Mouse (Mus musculus): ENCODE results near the gene Paox. TPM values are rescaled to one million over a fixed set of nuclear protein-coding genes. Genes with fewer than 3 reads are reported as not detected.
A peak's percentile ranks its signal among the peaks of the same experiment; 100 is the strongest.
"Not testable (repeated sequence)": the region's sequence is repeated elsewhere in the genome, so short reads cannot be mapped to it uniquely, and the experiment has no call there.

Gene Paox
- total RNA-seq, 2 experiments from 2014 or later, result 4.0 to 4.7 TPM

DNA sequence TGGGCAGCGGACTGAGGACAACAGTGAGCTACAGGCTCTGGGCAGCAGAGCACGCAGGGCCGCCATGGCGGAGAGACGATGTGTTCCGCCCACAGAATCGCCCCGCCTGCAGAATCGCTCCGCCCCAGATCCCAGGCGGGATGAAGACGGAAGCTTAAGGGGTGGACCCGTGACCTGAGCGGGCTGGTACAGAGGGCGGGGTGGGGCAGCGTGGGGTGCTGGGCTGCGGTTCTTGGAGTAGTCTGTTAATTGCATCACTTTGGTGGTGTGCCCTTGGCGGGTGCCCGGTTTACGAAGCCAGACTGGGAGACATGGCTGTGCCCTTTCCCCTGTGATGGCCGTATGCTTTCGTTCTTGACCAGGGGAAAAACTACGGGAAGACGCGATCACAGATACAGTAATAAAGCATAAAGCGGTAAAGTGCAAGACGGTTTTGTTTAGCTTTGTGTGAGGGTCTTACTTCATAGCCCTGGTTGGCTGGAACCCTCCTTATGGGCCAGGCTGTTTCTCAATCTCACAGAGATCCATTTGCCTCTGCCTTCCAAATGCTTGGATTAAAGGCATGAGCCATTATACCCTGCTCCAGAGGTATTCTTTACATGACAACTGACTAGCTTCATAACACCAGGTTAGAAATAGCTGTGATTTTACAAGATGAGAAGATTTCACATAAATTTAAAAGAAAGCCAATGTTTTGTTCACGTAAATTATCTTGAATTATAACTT, 893 bp downstream of the Paox start, which contains the start of gene Echs1:
Gene Echs1 (minus strand): TSS at position 148 of the 726 bp plus-strand sequence.
- peak; percentile 70 to 75 for DNase-seq (ENCODE audit: extremely low spot score in 1 of 2, low spot score in 1 of 2)

GRCm38 (mm10) chr7:140120484-140120883, 4.9 kb downstream of the Paox start:
- DNase-seq (ENCODE audit: extremely low spot score in 1 of 2, low spot score in 1 of 2), result no peak

GRCm38 (mm10) chr7:140121338-140121910, 5.8 kb downstream of the Paox start:
- DNase-seq (ENCODE audit: extremely low spot score in 1 of 2, low spot score in 1 of 2), result no peak

GRCm38 (mm10) chr7:140122765-140123164, 7.2 kb downstream of the Paox start:
- DNase-seq (ENCODE audit: extremely low spot score in 1 of 2, low spot score in 1 of 2), result no peak

DNA sequence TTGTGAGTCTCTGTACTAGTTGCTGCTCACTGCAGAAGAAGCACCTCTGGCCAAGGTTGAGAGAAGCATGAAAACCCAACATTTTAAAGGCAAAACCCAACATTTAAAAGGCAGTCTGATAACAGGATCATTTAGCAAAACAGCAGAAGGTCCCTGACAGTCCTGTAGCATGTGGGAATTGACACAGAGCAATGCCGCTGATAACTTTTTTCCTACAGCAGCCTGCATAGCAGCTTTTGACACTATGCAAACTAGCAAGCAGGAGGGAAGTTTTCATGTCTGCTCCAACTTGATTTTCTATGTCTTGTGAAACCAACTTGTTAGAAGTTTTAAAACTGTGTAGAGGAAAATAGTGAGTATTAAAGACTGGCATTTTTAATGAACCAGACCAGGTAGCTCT, 8.8 kb downstream of the Paox start:
- no peak for DNase-seq (ENCODE audit: extremely low spot score in 1 of 2, low spot score in 1 of 2)

GRCm38 (mm10) chr7:140125278-140126021, 9.9 kb downstream of the Paox start:
- DNase-seq (ENCODE audit: extremely low spot score in 1 of 2, low spot score in 1 of 2), result peak; percentile 60 to 71

DNA sequence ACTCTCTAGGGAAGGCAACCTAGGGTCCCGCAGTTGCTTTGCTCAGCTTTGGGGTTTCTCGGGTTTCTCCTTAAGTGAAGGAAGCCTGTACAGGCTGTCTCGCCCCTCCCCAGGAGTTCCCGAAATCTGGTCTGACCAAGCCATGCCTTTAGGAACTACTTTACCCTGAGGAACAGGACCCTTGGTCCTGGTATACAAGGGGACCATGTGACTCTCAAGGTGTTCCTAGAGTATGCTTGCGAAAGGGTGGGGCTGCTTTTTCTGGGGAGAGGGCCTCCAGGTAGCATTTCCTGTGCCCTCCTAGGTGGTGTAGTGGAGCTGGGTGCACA, 10.4 kb downstream of the Paox start:
- no peak for DNase-seq (ENCODE audit: extremely low spot score in 1 of 2, low spot score in 1 of 2)

GRCm38 (mm10) chr7:140126934-140127333, 11.3 kb downstream of the Paox start:
- no peak for DNase-seq (ENCODE audit: extremely low spot score in 1 of 2, low spot score in 1 of 2)

- no peak for DNase-seq (ENCODE audit: extremely low spot score in 1 of 2, low spot score in 1 of 2)
These were observed 12.3 kb downstream of the Paox start for GRCm38 (mm10) chr7:140127911-140128310.

DNA sequence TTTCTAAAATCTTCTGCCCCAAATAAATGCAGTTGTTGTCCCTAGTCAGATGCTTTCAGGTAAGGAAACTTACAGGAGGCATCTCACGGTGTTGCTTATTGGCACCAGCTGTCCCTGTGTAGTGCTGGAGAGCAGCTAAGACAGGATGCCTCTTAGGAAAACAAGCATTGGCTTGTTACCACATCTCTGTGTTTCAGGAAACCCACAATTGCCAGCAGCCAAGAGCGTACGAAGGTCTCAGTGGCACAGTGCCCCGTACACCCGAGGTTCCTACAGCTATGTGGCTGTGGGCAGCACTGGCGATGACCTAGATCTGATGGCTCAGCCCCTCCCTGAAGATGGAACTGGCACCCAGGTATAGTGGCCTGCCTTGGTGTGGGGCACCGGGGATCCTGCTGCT, 16.6 kb downstream of the Paox start:
- DNase-seq (ENCODE audit: extremely low spot score in 1 of 2, low spot score in 1 of 2), result not testable (repeated sequence)

DNA sequence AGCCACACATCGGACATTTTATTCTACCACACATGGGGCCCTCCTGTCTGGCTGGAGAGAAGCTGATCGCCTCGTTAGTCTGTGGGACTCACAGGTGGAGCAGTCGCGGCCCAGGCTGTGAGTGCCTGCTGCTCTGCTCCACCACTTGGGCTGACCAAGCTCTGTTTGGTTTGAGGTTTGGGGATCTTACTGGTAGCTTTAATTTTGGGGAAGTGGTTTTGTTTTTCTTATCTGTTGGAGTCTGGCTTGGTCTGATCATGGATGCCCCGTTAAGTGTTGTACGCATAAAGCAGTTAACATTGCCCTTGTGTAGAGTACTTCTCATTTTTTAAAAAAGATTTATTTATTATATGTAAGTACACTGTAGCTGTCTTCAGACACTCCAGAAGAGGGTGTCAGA, 18.4 kb downstream of the Paox start:
- not testable (repeated sequence) for DNase-seq (ENCODE audit: extremely low spot score in 1 of 2, low spot score in 1 of 2)

DNA sequence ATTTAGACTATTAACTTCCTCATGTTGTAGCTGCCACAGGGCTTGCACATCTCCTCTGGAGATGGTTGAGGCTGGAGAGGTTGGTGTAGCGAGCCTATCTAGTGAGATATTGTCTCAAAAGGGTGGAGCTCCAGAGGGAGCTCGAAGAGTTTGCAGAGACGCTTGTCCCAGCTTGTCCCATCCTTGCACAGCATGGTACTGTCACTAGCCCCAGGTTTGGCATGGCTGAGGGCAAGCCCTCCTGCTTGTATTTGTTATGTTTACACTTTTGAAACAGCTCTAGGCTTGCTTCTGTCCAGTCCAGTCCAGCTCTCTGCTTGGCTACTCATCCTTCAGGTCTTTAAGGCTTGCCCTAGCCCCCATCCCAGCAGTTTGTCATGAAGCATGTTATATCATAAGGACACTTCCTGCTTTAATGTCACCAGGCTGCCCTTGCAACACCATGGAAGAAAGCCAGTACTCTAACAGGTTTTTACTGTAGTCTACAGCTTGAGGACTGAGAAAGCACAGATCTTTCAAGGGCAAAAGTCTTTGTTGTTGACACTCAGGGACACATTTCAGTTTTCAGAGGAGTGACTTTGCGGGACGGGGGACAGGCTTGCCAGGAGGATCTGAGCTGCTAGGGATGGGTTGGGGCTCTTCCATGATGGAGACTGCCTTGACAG, 19.6 kb downstream of the Paox start:
- no peak for DNase-seq (ENCODE audit: extremely low spot score in 1 of 2, low spot score in 1 of 2)

- peak; percentile 98 to 99 for DNase-seq (ENCODE audit: extremely low spot score in 1 of 2, low spot score in 1 of 2)
These were observed 21.8 kb downstream of the Paox start, which contains the start of gene Mtg1 for GRCm38 (mm10) chr7:140137135-140138020. Gene Mtg1 (plus strand): TSS chr7:140137564.

GRCm38 (mm10) chr7:140138021-140138310, 22.4 kb downstream of the Paox start:
- no peak for DNase-seq (ENCODE audit: extremely low spot score in 1 of 2, low spot score in 1 of 2)

GRCm38 (mm10) chr7:140141350-140141749, 25.8 kb downstream of the Paox start:
- DNase-seq (ENCODE audit: extremely low spot score in 1 of 2, low spot score in 1 of 2), result peak in 1 of 2 experiments; percentile 59

GRCm38 (mm10) chr7:140144550-140144949, 29.0 kb downstream of the Paox start:
- no peak for DNase-seq (ENCODE audit: extremely low spot score in 1 of 2, low spot score in 1 of 2)

DNA sequence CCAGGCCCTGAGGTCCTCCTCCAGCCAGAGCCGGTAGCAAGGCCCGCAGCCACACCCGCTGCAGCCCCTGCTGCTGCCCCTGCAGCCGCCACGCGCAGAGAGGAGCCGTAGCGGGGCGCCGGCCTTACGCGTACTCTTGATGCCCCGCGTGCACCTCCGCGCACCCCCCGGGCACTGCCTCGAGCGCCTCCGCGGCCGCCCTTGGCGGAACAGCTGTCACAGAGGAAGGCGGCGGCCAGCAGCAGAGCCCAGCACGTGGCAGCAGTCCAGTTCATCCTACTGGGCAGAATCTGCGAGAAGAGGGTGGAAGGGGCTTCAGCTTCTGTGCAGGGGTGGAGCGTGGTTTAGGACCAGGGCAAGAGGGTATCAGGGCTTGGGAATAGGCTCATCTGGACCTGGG, 37.8 kb downstream of the Paox start:
- DNase-seq (ENCODE audit: extremely low spot score in 1 of 2, low spot score in 1 of 2), result peak; percentile 47 to 52

DNA sequence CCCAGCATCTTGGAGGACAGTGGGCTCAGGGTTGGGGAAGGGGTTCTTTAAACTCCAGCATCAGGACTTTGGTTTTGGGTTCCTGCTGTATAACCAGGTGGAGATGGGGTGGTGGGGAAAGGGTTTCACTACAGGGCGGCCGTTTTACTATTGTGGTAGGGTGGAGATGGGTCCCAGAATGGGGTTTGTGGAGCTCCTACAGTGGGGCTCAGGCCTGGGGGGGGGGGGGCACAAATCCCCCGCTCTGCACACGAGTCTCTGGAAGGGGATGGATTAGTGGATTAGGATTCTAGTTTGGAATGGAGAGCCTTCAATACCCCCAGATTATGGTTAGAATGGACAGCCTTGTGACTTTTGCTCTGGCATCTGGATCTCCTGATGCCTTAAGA, 38.2 kb downstream of the Paox start:
- DNase-seq (ENCODE audit: extremely low spot score in 1 of 2, low spot score in 1 of 2), result no peak

GRCm38 (mm10) chr7:140154218-140154927, 38.8 kb downstream of the Paox start, which contains the start of gene Sprn:
Gene Sprn (minus strand): TSS chr7:140154877.
- peak; percentile 61 for DNase-seq (ENCODE audit: extremely low spot score in 1 of 2, low spot score in 1 of 2)

Measured in layer of hippocampus, postnatal 25 days (tissue).